Mouse (Mus musculus) adrenal gland, adult 8-10 months (tissue): ENCODE data around the gene Sntg2. TPM values are rescaled to one million over a fixed set of nuclear protein-coding genes. Genes with fewer than 3 reads are reported as not detected.

ENCODE experiments used
- DNase-seq: peaks from one replicate; pipeline ENCODE4 v3.0.0; 2022
- total RNA-seq, 4 experiments: library from RNA; stranded (reverse); gene quantifications; 2 replicates each; pipeline ENCODE4 v1.2.4; 2022

Sntg2 gene
- total RNA-seq = under 1 TPM; 0.35 to 0.56 (median 0.47) TPM

DNA sequence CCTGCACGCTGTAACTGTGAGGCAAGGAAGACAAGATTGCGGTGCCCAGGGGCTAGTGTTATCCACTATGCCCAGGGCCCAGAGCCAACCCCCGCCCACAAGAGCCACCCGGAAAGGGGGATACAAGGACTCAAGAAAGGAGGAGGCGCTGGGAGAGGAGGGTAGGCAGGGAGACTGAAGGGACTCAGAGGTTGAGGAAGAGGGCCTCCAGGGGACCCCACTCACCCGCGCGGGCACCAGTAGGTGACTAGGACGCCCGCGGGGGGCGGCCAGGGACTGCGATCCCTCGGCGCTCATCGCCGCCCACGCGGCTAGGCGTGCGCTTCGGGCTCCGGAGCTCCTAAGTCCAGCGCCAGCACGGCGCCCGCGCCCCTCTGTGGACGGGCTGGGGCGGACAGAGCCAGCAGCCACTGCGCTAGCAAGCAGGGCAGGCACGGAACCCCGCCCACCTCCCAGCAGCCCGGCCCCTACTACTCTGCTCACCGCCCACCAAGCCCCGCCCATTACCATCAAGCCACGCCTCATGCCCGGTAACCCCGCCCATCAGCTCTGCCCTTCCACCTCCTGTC lies at the start of gene Sntg2:
Gene Sntg2 (minus strand): TSS at position 443 of the 569 bp plus-strand sequence.
- DNase-seq = peak; percentile 70

DNA sequence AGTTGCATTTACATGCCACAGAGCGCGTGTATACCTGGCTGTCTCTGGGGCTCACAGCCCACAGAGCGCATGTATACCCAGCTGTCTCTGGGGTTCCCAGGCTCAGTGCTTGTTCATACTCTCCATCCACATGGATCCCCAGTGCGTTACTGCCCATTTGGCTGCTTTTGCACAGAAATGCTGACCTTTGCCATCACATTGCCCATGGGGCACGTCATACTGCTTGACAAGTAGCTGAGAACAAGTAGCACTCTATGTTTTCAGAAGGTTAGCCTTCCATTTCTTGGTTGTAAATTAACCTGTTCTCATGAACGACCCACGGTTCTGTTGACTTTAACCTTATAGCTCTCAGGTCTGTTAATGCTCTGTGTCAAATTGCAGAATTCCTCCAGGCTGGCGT lies 43.4 kb upstream of the Sntg2 start:
- no peak for DNase-seq

DNA sequence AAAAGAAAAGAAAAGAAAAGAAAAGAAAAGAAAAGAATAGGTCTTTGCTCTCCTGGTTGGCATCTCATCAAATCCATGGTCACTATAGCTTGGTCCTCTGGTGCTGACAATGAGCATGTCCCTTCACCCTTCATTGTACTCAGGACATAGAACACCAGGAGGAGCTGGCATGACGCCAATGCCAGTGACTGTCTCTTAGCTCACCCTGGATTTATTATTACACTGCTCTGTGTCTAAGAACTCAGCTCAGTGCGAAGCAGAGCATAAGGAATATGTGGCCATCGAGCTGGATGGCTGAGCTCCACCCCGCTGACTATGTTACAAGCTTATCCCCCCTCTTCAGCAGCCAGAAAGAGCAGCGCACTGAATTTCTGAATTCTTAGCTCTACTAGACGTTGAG lies 42.8 kb upstream of the Sntg2 start:
- no peak for DNase-seq

DNA sequence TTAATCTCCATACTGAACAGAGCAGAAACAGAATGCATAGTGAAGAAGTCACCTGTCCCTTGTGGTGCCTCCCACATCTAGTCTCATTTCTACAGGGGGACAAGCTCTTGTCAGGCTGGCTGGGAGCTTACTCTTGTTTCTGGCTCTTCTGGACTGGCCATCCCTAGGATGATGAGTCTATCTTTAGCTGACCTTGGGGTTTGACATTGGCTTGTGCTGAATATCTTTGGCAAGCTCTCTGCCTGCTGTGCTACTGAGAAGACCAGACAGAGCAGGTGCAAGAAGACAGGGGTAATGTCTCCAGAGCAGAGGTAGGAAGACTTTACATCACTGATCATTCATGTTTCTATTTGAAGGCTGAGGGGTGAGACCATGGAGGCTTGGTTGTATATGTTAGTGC lies 29.5 kb upstream of the Sntg2 start:
- no peak for DNase-seq

DNA sequence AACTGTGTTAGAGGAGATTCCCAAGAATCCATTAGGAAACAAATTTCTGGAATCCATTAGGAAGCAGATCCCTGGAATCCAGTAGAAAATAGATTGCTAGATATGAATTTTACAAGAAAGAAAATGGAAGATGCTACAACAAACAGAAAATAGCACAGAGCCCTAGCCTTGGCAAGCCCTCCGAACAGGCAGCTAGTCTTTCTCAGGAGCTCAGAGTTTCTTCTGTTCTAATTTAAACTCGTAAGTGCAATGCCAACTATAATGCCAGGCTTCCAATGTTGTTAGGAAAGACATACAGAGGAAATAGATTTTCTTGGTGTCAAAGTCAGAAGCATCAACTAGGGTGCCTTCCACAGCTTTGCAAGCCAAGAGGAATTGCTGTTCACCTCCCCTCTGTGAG lies 27.4 kb upstream of the Sntg2 start:
- no peak for DNase-seq

DNA sequence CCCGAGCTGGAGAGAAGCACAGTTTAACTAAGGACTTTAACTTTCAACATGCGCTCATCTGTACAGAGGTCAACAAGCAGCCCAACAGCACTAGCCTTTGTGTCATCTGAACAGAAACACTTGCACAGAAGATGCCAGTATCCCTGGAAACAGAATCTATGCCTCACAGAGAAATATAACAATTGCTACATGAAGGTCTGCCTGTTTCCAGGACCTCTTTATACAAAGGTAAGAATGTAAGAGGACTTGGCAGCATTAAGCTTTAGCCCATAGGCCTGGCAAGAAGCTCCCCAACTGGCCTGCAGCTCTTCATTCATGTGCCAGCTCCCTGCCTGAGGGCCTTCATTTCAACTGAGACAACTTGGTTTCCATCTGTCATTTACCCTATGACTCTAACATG lies 26.9 kb upstream of the Sntg2 start:
- no peak for DNase-seq

DNA sequence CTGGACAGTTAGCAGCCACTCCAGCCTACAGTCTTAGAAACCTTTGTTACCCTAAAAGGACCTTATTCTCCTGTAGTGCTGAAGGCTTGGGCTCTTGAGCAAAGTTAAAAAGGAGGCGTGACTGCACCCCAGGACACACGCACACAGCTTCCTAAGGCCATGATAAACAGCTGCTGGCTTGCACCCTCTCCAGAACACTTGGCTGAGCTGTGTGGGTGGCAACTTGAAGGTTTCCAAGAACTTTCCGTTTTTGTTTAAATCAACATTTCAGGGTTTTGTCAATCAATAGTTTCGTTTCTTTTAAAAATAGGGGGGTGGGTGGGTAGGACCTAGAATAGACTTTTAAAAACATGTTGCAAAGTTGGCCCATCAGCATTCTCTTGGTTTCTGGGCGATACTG lies 882 bp downstream of the Sntg2 start:
- DNase-seq = no peak

DNA sequence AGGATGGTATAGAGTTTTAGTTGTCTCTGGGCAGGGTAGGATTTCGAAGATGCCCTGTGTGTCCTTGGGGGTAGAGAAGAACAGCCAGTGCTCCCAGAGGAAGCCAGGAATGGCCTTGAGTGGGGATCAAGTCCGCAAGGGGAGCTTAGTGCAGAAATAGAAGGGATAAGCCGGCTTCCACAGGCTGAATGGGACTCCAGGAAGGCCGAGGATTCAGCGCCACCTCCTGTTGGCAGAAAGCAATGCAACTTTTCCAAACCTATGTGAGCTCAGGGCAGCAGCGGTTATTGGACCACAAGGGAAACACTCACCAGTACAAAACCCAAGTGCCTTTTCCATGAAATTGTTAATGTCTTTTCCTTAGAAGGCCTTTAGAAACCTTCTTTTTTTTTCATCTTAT lies 3.4 kb downstream of the Sntg2 start:
- peak; percentile 66 for DNase-seq

DNA sequence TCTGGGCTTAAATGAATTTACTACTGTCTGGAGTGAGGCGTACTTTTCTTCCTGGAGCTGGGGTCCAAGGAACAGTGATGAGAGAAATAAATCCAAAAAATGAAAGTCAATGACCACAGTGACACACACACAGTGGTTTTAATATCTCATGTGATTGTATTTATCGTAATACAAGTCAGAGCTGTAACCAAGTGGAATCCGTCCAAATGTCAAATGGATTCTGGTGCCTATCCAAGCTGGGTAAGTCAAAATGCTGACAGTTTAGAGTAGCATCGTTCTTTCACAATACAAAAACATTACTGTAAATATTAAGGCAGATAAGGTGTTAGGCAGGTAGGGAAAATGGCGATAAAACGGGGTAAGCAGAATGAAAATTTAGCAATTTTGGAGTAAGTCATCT lies 4.0 kb downstream of the Sntg2 start:
- DNase-seq = no peak

DNA sequence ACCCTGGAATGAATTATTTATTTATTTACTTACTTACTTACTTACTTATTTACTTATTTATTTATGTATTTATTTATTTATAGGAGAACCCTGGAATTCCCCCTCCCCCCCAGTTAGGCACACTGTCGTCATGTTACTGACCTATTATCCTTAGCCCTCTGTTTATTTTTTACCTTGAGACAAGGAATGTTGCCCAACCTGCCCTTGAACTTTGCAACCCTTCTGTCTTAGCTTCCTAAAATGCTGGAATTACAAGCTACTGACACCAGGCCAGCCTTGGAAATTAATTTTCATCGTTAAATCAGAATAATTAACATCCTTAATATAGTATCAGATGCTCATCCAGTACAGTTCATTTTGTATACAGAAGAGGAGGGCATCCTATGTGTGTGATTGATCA lies 10.9 kb downstream of the Sntg2 start:
- no peak for DNase-seq

DNA sequence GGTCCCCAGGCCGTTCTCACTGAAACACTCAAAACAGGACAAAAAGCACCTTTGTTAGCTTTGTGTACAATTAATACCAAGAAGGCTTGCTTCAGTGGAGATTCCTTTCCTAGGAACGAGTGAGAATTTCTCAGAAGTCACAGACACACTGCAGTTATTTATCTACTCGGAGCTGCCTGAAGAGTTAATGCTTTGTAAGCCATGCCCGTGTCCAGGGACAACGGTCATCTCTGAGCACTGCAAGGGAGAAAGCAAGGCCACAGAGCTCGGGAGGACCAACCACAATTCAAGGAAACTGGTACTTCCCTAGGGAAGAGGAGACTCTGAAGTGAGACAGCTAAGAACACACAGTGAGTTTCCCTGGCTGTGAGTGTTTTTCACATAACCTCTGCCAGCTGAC lies 15.5 kb downstream of the Sntg2 start:
- peak; percentile 20 for DNase-seq

DNA sequence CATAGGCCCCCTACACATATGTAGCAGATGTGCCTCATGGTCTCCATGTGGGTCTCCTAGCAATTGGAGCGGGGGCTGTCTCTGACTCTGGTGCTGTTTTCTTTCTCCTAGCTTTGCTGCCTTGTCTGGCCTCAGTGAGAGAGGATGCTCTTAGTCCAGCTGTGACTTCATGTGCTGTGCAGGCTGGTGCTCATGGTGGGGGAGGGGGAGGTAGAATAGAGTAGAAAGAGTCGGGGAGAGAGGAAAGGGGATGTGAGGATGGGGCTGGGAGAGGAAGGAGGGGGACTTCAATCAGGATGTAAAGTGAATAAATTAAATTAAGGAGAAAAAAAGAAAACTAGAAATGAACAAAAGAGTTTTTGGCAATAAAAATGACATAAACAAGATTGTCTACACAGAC lies 20.8 kb downstream of the Sntg2 start:
- DNase-seq = no peak

DNA sequence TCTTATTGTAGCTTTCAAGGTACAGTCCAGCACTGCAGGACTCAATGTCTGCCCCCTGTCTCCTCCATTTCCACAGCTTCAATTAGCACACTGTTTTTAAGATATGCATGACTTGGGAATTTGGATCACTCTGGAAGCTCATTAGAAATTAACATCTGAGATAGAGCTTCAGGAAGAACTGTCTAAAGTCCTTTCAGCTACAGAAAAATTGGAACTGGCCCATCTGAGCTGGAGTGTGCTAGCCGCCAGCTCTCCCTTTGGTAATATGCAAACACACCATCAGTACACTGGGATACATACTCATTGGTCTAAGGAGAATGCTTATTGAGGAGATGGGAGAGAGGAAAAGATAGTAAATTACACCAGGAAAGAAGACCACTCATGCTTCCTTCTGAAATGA lies 25.1 kb downstream of the Sntg2 start:
- no peak for DNase-seq

DNA sequence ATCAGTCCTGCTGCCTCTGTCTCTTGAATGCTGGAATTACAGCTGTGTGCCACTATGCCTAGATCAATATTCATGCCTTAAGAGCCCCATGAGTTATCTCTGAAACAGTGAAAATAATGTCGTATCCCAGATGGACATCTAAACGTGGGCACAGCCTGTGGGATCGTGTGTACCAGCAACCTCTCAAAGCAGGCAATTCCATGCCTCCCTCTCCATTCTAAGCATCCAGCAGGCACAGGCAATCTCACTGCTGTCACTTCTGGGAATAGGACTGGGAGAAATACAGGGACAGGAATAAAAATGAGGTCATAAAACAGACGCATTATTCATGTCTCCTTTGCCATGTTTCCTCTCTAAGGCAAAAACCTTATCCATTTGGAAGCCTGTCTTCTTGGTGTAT lies 25.9 kb downstream of the Sntg2 start:
- no peak for DNase-seq

DNA sequence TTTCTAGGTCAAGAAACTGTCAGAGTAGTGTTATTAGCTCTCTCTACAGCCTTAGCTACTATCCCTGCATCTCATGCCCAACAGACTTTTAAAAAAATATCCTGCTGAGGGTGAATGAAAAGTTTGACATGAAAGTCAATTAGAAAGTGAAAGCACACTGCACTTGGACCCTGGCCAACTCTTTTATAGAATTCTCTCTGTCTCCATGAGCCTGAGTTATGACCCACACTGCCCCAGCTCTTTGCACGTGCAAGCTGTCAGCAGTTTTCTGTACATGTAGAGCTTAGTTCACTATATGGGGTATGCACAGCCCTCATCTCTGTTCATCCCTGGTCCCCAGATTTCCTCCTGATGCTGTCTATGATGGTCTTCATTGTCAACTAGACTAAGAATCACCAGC lies 28.4 kb downstream of the Sntg2 start:
- DNase-seq = no peak

DNA sequence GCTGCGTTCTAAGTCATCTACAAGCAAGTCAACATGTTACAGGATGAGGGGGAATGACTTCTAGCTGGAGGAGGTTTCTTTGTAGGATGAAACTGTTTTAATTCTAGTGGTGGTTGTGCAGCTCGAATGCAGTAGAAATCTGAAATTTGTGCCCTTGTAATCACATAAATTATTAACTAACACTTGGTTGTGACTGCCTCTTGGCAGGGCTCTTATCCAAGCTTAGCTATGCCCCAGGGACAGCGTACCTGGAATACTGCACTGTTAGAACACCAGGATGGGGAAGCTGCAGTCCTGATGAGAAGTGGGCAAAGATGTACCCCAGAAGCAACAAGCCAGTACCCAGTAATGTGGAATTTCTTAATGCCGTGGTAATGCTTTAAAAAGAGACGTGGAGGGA lies 36.9 kb downstream of the Sntg2 start:
- DNase-seq = no peak

DNA sequence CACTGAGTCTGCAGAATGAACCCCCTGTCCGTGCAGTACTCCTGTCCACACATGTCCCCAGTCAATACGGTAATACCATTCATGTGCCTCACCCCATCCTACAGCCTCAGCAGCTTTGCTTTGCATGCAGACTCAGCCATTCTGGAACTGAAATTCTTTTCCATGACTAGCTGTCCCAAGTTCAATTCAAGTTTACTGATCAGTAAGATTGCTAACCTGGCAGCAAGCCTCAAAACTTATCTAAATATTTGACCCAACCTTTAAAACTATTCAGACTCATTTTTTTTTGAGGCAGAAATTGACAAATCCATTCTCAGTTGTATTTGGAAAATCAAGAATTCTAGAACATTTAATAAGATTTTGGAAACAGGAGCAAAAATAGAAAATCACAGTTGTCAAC lies 38.7 kb downstream of the Sntg2 start:
- no peak for DNase-seq

DNA sequence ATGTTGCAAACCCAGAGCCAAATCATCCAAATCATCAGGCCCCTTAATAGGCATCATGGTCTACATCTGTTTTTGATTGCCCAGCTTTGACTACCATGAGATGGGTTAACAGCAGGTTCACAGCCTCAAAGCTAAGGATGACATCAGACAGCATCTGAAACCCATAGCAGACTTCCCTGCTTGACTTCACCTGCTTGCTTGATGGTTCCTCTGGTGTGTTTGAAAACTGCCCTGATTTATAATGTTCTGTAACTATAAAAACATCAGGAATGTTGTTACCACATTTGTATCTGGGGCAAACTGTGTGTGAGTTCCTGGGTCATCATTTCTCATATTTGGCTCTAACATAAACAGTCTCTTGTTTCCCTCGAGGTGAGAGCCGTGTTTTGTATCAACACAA lies 55.2 kb downstream of the Sntg2 start:
- DNase-seq = no peak

DNA sequence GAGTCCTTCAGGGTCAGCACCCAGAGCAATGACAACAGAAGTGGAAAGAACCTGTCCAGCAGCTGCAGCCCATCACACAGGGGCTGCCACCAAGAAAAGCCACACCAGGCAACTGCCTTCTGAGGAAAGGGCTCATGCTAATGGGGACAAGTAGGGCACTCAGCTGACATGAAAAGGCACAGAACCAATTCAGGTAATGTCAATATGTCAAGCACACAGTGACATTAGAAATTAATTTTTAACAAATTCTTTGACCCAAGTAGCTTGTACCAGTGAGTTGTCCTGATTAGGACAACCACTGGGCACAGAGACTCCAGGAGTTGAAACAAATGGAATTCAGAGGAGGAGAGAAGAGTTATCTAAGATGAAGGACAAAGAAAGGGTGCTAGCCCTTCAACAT lies 60.2 kb downstream of the Sntg2 start:
- DNase-seq = no peak

DNA sequence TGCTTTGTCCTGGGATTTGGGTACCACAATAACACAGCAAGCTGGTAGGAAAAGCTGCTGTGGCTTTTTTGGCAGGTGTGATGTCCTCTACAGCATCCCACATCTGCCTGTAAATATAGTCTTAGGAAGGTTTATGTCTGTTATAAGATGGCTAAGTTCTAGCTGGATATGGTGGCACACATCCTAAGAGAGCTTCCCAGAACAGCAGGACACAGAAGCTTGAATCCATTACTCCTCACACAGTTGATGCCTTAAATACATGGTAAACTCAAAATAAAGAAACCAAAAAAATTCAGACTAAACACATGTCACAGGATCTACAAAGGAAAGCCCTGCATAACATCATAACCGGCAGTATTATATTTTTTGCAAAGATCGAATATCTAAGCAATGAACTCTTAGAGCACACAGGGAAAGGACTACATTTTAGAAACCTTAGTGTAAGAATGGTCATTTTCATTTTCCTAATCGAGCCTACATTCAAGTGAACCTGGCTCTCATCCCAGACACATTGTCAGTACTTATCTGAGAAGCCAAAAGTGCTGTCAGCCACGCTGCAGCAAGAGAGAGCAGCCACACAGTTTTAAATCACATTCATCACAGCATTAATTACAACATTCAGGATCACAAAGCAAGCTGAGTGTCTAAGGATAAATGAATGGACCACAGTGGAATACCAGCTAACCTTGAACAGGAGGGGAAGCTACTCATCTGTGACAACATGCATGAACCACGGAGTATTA lies 64.8 kb downstream of the Sntg2 start:
- no peak for DNase-seq

DNA sequence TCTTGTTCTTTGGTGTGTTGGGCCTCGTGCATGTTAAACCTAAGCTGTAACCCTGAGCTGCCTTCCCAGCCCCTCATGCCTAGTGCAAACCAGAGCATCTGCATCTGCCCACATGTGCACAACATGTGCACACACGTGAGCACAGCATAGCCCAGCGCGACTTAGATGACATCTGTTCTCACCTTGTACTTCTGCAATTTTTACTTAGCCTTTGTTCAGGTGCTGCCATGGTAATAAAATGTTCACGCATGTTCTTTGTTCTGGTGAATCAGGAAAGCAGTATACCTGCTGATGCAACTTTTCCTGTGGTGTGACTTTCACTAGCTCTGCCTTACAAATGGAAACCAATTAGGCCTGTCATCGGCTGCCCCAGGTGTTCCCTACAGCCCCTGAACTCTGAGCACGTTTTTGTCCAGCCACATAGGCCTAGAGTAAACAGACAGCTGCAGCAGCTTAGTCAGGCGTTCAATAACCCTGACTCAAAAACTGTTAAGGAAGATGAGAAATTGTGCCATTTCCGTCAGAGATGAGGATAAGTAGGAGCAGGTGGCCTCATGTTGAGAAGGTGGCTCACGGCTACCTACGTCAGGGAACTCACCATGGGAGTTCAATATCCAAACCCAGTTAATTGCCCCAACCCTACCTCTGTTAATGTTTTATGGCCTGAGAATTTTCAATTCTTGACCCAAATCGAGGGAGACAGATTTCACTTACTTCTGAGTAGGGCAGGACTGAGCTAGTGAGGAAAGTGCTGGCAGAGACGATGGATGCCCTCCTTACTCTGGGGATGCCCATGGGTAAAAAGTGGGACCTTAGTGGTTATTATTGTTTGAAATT lies 80.2 kb downstream of the Sntg2 start:
- no peak for DNase-seq

DNA sequence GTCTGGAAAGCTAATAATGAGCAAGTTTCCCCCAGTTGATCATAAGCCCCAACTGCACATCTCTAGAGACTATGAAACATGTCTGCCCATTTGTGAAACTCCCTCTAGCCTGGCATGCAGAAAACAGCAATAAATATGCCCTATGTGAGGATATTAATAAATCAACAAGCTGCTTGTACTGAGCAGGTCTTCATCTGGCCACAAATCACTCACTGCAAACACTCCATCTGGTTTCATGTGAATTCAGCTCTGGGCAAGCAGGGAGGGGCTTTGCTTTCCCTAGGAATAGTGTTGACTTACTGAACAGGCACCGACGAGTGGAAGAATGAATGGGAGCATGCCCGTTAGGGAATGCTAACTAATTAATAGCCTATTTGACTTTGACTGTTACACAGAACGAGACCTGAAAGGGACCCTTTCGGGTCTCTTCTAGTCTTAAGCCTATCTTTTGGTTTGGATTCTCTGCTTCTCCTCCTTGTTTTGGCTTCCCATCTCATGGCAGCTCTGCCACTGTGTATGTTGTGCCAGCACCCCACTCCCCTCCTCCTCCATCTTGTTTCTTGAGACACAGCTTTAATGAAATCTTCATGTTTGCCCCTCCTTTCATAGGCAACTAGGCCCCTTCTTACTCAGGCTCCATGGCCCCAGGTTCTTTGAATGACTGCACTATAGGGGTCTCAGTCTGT lies 86.1 kb downstream of the Sntg2 start:
- DNase-seq = no peak

DNA sequence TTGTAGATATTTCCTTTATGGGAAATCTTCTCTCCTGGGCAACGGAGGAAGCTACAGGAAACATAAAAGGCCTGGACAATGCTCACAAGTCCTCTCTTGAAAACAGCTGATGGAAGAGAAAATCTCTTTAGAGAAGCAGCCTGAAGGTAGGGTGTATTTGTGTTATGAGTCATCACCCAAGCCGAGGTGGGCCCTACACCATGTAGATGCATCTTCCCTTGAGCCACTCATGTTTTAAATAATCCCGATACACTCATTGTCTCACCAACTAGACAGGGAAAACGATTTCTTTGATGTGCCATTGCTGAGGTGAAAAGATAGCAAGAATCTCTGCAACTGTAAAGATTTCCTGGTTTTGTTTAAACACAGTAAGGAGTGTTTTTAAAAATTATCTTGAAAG lies 89.4 kb downstream of the Sntg2 start:
- no peak for DNase-seq
